Mouse (Mus musculus): ENCODE data around the gene Dmd. TPM values are rescaled to one million over a fixed set of nuclear protein-coding genes. Genes with fewer than 3 reads are reported as not detected.

Dmd gene
- 12.8 TPM for polyA plus RNA-seq (2014; fragmentation: Illumina TruSeq; extraction: RNeasy Lipid Tissue Mini Kit (QIAGEN cat#74804); ENCODE audit: low read depth, low replicate concordance)

GRCm38 (mm10) chrX:82948630-82949029, at the start of gene Dmd:
Gene Dmd, plus strand, starts transcription at chrX:82948870.

DNA sequence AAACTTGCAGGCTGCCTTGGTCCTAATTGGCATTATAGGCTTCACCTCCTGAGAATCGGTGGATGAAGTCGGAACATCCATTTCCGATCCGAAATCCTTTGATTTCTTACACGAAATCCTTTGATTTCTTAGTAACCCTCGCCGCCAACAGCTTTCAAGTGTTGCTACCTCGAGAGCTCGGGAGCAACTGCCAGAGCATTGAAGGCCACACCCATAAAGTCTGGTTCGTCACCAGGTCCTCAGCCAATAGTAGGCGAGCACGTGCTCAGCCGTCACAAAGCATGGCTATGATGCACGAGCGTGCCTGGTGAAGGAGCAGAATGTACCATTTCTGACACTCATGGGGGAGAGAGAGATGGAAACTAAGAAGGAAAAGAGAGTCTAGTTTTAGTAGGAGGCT, 538.9 kb downstream of the Dmd start, which contains the start of gene Tsga8:
Tsga8 (minus strand) TSS at position 327 of the 400 bp plus-strand sequence.

GRCm38 (mm10) chrX:85249379-85249778, 2300.7 kb downstream of the Dmd start, which contains the start of gene Fthl17a:
Gene Fthl17a, plus strand, starts transcription at chrX:85249679.

Measured in testis, adult 10 weeks (tissue).